Mouse (Mus musculus) limb, embryonic 15.5 days (tissue): ENCODE data around the gene Stpg2. TPM values are rescaled to one million over a fixed set of nuclear protein-coding genes. Genes with fewer than 3 reads are reported as not detected.

Experiments
- ATAC-seq: fragments of 200-750 bp; cut with Nextera tagmentation; 2 replicates; pipeline ENCODE4 v1.8.0; 2017; ENCODE audit warnings: low read depth, moderate TSS enrichment; ENCODE audit not compliant: insufficient number of reproducible peaks, low FRiP score, low TSS enrichment
- H3K27ac ChIP-seq: fragments of 300-500 bp; sonication (generic); 2 replicates; pipeline ENCODE4 v1.5.1; 2015; ENCODE audit warnings: moderate library complexity, mild to moderate bottlenecking, inconsistent platforms
- H3K27me3 ChIP-seq: fragments of 300-500 bp; sonication (generic); 2 replicates; pipeline ENCODE4 v1.6.1; 2015; ENCODE audit warnings: inconsistent platforms
- H3K36me3 ChIP-seq: fragments of 300-500 bp; sonication (generic); 2 replicates; pipeline ENCODE4 v1.6.1; 2015; ENCODE audit warnings: inconsistent platforms
- H3K4me1 ChIP-seq: fragments of 300-500 bp; sonication (generic); 2 replicates; pipeline ENCODE4 v1.6.1; 2015; ENCODE audit warnings: inconsistent platforms
- H3K4me2 ChIP-seq: fragments of 300-500 bp; sonication (generic); 2 replicates; pipeline ENCODE4 v1.6.1; 2015; ENCODE audit warnings: mild to moderate bottlenecking, inconsistent platforms
- H3K4me3 ChIP-seq: fragments of 300-500 bp; sonication (generic); 2 replicates; pipeline ENCODE4 v1.5.1; 2015; ENCODE audit warnings: mild to moderate bottlenecking, inconsistent platforms
- H3K9ac ChIP-seq: fragments of 300-500 bp; sonication (generic); 2 replicates; pipeline ENCODE4 v1.6.1; 2015; ENCODE audit warnings: inconsistent platforms
- H3K9me3 ChIP-seq: fragments of 300-500 bp; sonication (generic); 2 replicates; pipeline ENCODE4 v1.6.1; 2016; ENCODE audit warnings: inconsistent platforms
- WGBS: fragments of 180-500 bp; shearing (Covaris S2); methylation state at CpG from one replicate; pipeline ENCODE4 v1.1.7; 2015; 5-methylcytosine and 5-hydroxymethylcytosine counted together
- polyA plus RNA-seq: library from polyadenylated mRNA; unstranded; fragments of >200 nt; fragmentation: Nextera tagmentation; extraction: Ambion mirVana; gene quantifications from 2 replicates; pipeline ENCODE4 v1.2.1, GENCODE M21; 2015

Stpg2 gene
- not detected in 2 replicates for polyA plus RNA-seq

DNA sequence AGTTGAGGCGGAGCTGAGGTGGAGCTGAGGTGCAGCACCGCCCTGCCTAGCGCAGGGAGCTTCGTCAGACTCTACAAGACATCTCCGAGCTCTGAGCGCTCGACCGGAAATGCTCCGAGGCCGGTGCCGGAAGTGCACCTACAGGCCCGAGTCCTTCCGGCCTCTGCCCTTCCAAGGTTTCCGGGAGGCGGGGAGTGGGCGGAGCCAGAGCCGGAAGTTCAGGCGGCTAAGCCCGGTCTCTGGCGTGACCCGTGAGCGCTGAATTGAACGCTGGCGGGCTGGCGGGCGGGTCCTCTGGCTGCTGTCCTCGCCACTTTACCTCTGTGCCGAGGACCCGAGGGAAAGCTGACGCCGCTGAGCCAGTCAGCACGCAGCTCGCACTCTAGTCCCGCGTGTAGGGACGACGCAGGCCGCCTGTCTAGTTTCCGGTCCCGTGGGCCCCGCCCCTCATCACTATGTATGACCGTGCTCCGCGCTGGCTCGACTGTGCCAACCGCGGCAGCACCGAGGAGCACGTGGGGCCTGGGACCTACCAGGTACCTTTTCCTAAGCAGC, at the start of gene Stpg2:
Gene Stpg2 (plus strand): TSS at position 251 of the 555 bp plus-strand sequence.
- Histone ChIP-seq H3K9me3 (no peaks in the 10 kb centered on the region), H3K36me3 (no peaks in the 10 kb centered on the region), H3K27me3 (peaks cover 18% of the 10 kb centered on the region), H3K4me1 (peaks cover 5% of the 10 kb centered on the region; the same call in 1 of the 2 replicates), H3K4me3 (peak within 1 kb of the TSS; percentile 69), H3K27ac (peak within 1 kb of the TSS; percentile 95), H3K9ac (peak within 1 kb of the TSS; percentile 42), H3K4me2 (peak within 1 kb of the TSS; percentile 81)
- WGBS = 1% methylated on average over 49 of the region's 49 CpGs
- ATAC-seq = peak; percentile 94

DNA sequence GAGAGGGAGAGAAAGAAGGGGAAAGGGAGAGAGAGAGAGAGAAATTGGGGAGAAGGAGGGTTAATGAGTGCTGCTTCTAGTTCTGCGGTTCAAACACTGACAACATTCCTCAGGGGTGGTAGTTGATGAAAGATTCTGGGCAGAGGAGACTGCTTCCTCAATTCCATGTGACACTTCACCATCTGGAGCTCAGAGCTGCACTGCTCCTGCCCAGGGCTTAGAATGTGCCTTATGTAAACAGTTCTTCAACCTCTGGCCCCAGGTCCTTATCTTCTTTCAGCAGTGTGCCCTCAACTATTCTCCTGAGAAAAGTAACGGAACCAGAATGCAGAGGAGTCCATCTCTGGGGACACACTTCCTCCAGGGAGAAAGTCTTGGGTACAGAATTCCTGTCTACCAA, 43.3 kb upstream of the Stpg2 start:
- 32% methylated on average over 2 of the region's 2 CpGs for WGBS
- Histone ChIP-seq H3K36me3 (no peaks in the 10 kb centered on the region), H3K9ac (no peak overlapping the region), H3K4me1 (no peaks in the 10 kb centered on the region), H3K4me2 (no peak overlapping the region), H3K4me3 (no peak overlapping the region), H3K9me3 (no peaks in the 10 kb centered on the region), H3K27ac (no peak overlapping the region), H3K27me3 (no peaks in the 10 kb centered on the region)
- no peak for ATAC-seq

DNA sequence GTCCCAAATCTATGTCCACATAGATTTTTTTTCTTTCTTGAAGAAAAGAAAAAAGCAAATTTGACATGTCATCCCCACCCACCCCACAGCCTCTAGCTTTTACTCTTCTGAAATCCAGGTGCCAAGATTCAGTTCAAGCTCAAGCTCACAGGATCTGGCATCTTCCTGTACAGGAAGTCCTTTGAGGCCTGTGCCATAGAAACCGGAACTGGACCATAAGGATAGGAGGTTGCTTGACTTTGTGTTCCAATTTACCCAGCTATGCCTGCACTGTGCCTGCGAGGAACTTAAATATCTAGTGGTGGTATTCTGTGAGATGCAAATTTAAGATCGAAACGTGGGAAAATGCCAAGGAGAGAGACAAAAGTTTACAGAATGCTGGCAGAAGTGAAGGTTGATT, 42.8 kb upstream of the Stpg2 start:
- WGBS = 80% methylated on average over 4 of the region's 4 CpGs
- Histone ChIP-seq H3K9me3 (no peaks in the 10 kb centered on the region), H3K4me1 (no peaks in the 10 kb centered on the region), H3K27ac (no peak overlapping the region), H3K36me3 (no peaks in the 10 kb centered on the region), H3K9ac (no peak overlapping the region), H3K27me3 (no peaks in the 10 kb centered on the region), H3K4me3 (no peak overlapping the region), H3K4me2 (no peak overlapping the region)
- ATAC-seq = no peak

DNA sequence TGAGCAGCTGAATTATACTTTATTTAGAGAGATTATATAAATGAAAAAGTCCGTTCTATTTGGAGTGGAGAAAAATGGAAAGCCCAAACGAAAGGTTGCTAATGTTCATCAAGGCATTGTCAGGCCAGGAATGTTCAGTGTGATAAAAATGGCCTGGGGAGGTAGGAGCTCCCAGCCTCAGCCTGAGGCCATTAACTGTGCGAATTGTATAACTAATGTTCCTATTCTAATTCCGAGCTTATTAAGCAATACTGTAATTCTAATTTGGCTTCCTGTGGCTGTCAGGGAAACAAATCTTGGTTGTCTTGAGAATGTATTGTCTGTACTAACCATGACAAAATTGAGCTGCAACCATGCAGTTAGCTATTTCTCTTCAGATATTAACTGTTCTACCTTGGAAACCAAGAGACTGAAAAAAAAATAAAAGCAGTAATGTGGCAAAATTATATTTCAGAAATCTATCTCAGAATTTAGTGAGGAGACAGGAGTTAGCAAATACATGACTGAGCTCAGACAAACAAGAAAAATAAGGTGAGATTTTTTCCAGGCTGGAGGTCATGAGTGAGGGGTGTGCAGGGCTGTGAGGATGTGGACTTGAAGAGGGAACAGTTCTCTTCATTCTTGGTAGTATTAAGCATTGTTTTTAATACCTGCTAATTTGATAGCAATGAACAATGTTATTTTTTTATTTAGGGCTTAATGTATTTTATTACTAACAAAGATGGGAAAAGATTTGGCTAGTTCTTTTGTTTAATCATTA, 36.8 kb upstream of the Stpg2 start:
- no peaks in the 10 kb centered on the region for H3K9me3 ChIP-seq
- no peaks in the 10 kb centered on the region for H3K36me3 ChIP-seq
- H3K4me2 ChIP-seq = no peak overlapping the region
- WGBS = 68% methylated on average over 4 of the region's 4 CpGs
- H3K9ac ChIP-seq = no peak overlapping the region
- H3K27me3 ChIP-seq = no peaks in the 10 kb centered on the region
- no peak for ATAC-seq
- H3K4me3 ChIP-seq = no peak overlapping the region
- no peak overlapping the region for H3K27ac ChIP-seq
- no peaks in the 10 kb centered on the region for H3K4me1 ChIP-seq

DNA sequence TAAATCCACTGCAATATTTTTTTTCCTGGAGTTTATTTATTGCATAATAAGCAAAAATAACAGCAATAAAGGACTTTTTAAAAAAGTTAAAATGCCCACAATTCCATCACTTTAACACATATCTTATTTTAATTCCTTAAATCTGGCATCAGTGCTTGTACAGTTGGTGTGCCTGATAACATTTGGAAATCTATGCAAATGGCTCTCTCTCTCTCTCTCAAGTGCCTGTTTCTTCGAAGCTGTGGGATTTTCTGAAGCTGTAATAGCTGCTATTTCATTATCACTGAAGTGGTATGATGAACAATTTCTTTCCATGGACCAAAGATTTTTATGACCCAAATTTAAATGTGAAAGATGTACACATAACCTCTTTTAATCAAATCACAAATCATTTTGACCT, 35.8 kb upstream of the Stpg2 start:
- Histone ChIP-seq H3K27ac (no peak overlapping the region), H3K4me2 (no peak overlapping the region), H3K27me3 (no peaks in the 10 kb centered on the region), H3K9ac (no peak overlapping the region), H3K36me3 (no peaks in the 10 kb centered on the region), H3K9me3 (no peaks in the 10 kb centered on the region), H3K4me1 (no peaks in the 10 kb centered on the region), H3K4me3 (no peak overlapping the region)
- WGBS = 79% methylated on average over 1 of the region's 1 CpGs
- ATAC-seq = no peak

DNA sequence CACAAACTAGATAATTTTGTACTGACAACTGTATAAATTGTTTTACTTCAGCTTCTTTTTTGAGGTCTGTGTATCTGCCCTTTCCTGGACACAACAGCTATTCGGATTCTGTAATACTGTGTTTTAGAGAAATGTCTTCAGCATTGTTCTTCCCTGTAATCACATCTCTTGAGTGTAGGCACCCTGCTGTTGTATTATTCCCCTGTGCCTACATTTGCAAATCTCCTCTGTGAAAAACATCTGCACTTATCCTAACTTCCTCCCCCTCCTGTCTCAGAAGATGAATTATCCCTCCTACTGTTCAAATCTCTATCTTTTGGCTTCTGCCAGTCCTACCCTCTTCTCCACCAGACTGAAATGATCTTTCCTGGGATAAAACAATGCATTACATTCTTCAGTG, 28.6 kb upstream of the Stpg2 start:
- H3K27ac ChIP-seq = no peak overlapping the region
- WGBS = 91% methylated on average over 1 of the region's 1 CpGs
- H3K36me3 ChIP-seq = no peaks in the 10 kb centered on the region
- H3K9me3 ChIP-seq = no peaks in the 10 kb centered on the region
- no peaks in the 10 kb centered on the region for H3K4me1 ChIP-seq
- H3K27me3 ChIP-seq = no peaks in the 10 kb centered on the region
- no peak overlapping the region for H3K4me3 ChIP-seq
- H3K9ac ChIP-seq = no peak overlapping the region
- ATAC-seq = no peak
- no peak overlapping the region for H3K4me2 ChIP-seq

DNA sequence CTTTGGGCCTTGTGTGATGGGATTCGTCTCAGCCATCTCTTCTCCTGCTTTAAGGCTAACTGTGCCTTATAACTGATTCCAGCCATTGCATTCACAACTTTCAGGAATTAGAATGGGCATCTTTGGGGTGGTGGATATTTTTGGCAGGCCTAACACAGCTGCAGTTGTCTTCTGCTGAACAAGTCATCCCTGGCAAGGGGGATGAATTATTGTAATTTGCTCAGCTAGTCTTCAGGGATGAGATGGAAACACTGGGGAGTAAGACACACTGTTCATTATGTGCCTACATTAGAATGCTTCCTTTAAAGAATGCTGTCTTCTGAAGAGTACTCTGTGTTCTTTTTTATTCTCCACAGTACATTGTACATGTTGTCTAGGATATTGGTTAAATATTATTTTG, 14.0 kb upstream of the Stpg2 start:
- H3K4me2 ChIP-seq = no peak overlapping the region
- H3K27ac ChIP-seq = no peak overlapping the region
- ATAC-seq = no peak
- no peaks in the 10 kb centered on the region for H3K4me1 ChIP-seq
- H3K36me3 ChIP-seq = no peaks in the 10 kb centered on the region
- H3K27me3 ChIP-seq = no peaks in the 10 kb centered on the region
- H3K9me3 ChIP-seq = no peaks in the 10 kb centered on the region
- WGBS = 62% methylated on average over 1 of the region's 1 CpGs
- no peak overlapping the region for H3K4me3 ChIP-seq
- H3K9ac ChIP-seq = no peak overlapping the region

DNA sequence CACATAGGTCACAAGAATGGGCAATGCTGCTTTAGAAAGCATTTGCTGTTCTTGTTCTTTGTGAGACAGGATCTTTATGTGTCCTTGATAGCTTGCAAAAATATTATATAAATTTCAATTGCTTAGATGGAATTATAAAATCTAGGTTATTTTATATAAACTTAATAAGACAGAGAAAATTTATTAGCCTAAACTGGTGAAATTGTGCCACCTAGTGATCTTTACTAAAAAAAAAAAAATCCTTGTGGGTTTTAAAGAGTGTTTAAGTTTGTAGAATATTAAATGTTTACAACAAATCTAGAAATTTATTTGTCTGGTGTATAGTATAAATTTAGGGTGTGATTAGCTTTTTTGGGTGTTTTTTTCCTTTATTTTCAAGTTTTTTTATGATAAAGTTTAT, 11.6 kb upstream of the Stpg2 start:
- no peak for ATAC-seq
- Histone ChIP-seq H3K9ac (no peak overlapping the region), H3K4me1 (no peaks in the 10 kb centered on the region), H3K9me3 (no peaks in the 10 kb centered on the region), H3K4me2 (no peak overlapping the region), H3K27ac (no peak overlapping the region), H3K36me3 (no peaks in the 10 kb centered on the region), H3K4me3 (no peak overlapping the region), H3K27me3 (no peaks in the 10 kb centered on the region; the same call in 1 of the 2 replicates)

DNA sequence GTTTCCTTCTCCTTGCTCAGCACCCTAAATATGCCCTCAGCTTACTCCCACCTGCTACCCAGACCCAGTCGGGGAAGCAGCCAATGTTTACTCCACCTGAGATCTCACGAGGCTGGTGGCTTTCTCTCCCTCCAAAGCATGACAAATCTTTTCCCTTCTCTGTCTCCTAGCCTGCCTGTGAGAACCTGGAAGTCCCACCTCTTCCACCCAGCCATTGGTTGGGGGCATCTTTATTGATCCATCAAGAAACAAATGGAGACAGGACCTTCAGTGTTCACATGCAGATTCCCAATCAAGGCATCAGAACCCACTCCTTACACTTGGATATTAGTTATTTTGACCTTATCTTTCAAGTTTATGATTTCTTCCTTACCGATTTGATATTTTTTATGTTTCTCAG, 7.1 kb upstream of the Stpg2 start:
- no peak overlapping the region for H3K27ac ChIP-seq
- H3K27me3 ChIP-seq = peaks cover 15% of the 10 kb centered on the region
- H3K9me3 ChIP-seq = no peaks in the 10 kb centered on the region
- no peak overlapping the region for H3K4me3 ChIP-seq
- WGBS = 58% methylated on average over 3 of the region's 3 CpGs
- H3K9ac ChIP-seq = no peak overlapping the region
- H3K36me3 ChIP-seq = no peaks in the 10 kb centered on the region
- no peak overlapping the region for H3K4me2 ChIP-seq
- H3K4me1 ChIP-seq = no peaks in the 10 kb centered on the region
- ATAC-seq = no peak

DNA sequence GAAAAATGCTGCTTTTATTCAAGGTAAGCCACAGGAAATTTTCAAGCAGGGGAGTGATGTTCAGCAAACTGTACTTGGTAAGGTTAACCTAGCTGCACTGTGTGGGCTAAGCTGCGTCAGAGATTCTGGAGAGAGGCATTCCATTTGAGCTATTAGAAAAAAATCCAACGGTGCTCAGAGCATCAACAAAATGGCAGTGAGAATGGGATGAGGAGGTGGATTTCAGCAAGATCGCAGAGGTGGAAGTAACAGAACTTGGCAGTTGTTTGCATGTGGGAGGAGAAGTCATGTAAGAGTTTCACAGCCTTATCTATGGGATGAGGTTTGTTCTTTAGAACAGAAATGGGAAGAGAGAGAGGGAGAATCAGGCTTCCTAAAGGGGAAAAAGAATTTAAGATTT, 5.2 kb upstream of the Stpg2 start:
- Histone ChIP-seq H3K27ac (no peak overlapping the region), H3K9me3 (no peaks in the 10 kb centered on the region), H3K27me3 (peaks cover 22% of the 10 kb centered on the region), H3K4me1 (peaks cover 4% of the 10 kb centered on the region; the same call in 1 of the 2 replicates), H3K36me3 (no peaks in the 10 kb centered on the region), H3K9ac (no peak overlapping the region), H3K4me2 (no peak overlapping the region), H3K4me3 (no peak overlapping the region)
- 77% methylated on average over 3 of the region's 3 CpGs for WGBS
- no peak for ATAC-seq

DNA sequence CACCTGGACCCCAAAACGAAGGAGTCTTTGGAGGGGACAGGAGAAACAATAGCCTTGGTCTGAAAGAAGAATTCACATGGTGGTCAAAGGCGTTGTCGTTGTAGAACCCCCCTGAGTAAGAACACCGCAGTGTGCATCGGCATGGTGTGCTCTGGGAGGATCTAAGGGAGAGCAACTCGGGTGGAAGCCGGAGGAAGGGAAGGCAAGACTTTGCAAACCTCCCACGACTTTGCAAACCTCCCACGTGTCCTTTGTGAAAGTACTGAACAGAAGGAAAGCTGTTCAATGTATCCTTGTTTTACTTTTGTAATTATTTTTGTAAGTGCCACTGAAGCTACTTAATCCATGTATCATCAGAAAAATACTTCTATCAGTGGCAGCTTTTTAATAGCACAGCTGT, 11.5 kb downstream of the Stpg2 start:
- no peak for ATAC-seq
- H3K4me1 ChIP-seq = no peaks in the 10 kb centered on the region
- H3K9ac ChIP-seq = no peak overlapping the region
- H3K4me3 ChIP-seq = no peak overlapping the region
- no peaks in the 10 kb centered on the region for H3K36me3 ChIP-seq
- no peaks in the 10 kb centered on the region for H3K9me3 ChIP-seq
- no peak overlapping the region for H3K4me2 ChIP-seq
- H3K27me3 ChIP-seq = no peaks in the 10 kb centered on the region
- 75% methylated on average over 9 of the region's 9 CpGs for whole genome bisulfite sequencing
- no peak overlapping the region for H3K27ac ChIP-seq

DNA sequence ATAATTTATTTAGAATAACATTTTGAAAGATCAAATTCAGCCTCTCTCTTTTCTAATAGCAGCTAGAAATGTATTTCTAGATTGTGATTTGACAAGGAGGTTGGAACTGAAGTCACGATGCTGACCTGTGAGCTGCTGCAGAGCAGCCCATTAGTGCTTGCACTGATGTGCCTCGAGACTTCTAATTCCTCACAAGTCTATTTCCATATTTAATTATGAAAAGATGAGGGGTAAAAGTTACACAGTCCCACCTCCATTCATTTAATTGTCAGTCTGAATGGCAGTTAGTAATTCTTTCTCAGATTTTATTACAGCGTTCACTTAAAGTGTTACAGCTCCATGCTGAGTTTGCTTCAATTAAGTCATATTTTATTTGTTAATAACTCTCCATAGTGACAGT, 19.6 kb downstream of the Stpg2 start:
- H3K27me3 ChIP-seq = no peaks in the 10 kb centered on the region
- no peaks in the 10 kb centered on the region for H3K9me3 ChIP-seq
- no peak overlapping the region for H3K4me3 ChIP-seq
- H3K27ac ChIP-seq = no peak overlapping the region
- H3K4me1 ChIP-seq = no peaks in the 10 kb centered on the region
- WGBS = 45% methylated on average over 3 of the region's 3 CpGs
- no peak for ATAC-seq
- no peaks in the 10 kb centered on the region for H3K36me3 ChIP-seq
- H3K9ac ChIP-seq = no peak overlapping the region
- H3K4me2 ChIP-seq = no peak overlapping the region
